Mouse (Mus musculus): ENCODE measurements around the gene Zfp991.
"Not testable (repeated sequence)": the region's sequence is repeated elsewhere in the genome, so short reads cannot be mapped to it uniquely, and the experiment has no call there.

The Zfp991 gene

GRCm38 (mm10) chr4:147131837-147132459 lies at the start of gene Zfp991:
TSS of gene Zfp991 (plus strand) at chr4:147132038.
- DNase-seq (ENCODE audit: low spot score): not testable (repeated sequence)

DNA sequence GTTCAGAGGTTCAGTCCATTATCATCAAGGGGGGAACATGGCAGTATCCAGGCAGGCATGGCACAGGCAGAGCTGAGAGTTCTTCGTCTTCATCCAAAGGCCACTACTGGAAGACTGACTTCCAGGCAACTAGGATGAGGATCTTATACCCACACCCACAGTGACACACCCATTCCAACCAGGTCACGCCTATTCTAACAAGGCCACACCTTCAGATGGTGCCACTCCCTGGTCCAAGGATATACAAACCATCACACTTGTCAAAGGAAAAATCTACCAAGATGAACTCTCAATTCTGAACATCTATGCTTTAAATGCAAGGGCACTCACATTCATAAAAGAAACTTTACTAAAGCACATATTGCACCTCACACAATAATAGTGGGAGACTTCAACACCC lies 36.2 kb upstream of the Zfp991 start:
- DNase-seq (ENCODE audit: low spot score): not testable (repeated sequence)

- not testable (repeated sequence) for DNase-seq (ENCODE audit: low spot score)
These were observed 29.9 kb upstream of the Zfp991 start for GRCm38 (mm10) chr4:147101666-147102626.

DNA sequence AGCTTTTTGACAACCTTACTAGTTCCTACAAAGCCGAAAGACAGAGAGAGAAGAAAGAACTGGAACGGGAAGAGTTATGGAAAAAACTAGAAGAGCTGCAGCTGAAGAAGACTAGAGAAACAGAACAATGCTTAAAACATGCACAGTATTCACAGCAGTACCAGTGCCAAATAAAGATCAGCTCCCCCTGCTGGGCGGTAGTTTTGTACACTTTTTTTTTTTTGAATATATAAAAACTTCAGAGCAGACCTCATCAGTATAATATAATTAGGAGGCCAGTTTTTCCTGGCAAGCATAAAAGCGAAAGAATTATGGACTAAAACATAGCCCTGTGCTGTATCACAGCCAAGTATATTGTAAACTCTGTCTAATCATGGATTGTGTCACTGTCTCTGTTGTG lies 28.0 kb upstream of the Zfp991 start:
- DNase-seq (ENCODE audit: low spot score): not testable (repeated sequence)

- not testable (repeated sequence) for DNase-seq (ENCODE audit: low spot score)
These were observed 14.0 kb upstream of the Zfp991 start for GRCm38 (mm10) chr4:147117839-147118238.

- DNase-seq (ENCODE audit: low spot score): not testable (repeated sequence)
These were observed 9.6 kb upstream of the Zfp991 start for GRCm38 (mm10) chr4:147122286-147122685.

DNA sequence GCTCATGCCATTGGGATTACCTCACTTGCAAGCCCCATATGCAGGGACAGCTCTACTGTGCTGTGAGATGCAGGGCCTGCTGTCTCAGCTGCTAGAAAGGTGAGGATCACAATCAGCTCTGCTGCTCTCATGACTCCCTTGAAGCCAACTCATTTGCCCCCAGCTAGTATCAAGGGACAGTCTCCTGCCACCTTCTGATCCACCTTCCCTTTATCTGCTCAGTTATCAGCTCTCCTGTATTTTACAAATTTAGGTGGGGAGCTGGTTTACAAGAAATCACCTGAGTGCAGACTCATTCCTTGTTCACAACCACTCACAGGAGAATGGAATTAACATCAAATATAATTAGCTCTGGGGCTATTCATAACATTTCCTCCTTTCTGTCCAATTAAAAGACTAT lies 8.0 kb upstream of the Zfp991 start:
- DNase-seq (ENCODE audit: low spot score): not testable (repeated sequence)

GRCm38 (mm10) chr4:147124400-147125306 lies 7.2 kb upstream of the Zfp991 start:
- DNase-seq (ENCODE audit: low spot score): peak; percentile 28

GRCm38 (mm10) chr4:147125326-147125725 lies 6.5 kb upstream of the Zfp991 start:
- not testable (repeated sequence) for DNase-seq (ENCODE audit: low spot score)

GRCm38 (mm10) chr4:147125870-147126269 lies 6.0 kb upstream of the Zfp991 start:
- DNase-seq (ENCODE audit: low spot score): not testable (repeated sequence)

DNA sequence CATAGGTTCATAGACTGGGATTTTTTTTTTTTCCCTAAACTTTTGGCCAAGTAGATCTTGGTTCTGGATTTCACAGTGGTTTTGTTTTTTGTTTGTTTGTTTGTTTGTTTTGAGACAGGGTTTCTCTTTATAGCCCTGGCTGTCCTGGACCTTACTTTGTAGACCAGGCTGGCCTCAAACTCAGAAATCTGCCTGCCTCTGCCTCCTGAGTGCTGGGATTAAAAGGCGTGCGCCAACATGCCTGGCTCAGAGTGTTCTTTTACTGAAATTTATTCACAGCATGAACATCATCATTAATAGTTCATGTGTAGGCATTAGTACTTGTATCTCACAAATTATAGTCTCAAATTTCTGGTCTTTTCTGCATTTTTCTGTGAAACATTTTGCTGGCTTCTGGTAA lies 5.4 kb upstream of the Zfp991 start:
- not testable (repeated sequence) for DNase-seq (ENCODE audit: low spot score)

DNA sequence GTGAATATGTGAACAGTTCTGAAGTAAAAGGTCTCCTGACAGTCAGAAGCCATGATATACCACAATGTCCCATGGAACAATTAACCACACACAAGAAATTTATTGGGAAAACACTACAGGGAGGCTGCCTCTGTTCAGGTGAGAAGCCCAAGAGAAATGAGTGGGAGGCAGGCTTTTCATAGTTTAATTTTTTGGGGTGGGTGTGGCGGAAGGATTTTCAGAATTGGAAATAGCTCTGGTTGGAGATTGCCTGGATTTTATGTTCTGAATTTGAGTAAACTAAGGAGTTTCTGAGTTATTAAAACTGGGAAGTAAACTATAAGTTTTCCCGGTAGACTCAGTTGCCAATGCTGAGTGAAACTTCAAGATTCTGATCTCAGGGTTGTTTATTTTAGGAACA lies 4.7 kb upstream of the Zfp991 start:
- DNase-seq (ENCODE audit: low spot score): not testable (repeated sequence)

GRCm38 (mm10) chr4:147128152-147128551 lies 3.7 kb upstream of the Zfp991 start:
- not testable (repeated sequence) for DNase-seq (ENCODE audit: low spot score)

GRCm38 (mm10) chr4:147133596-147133995 lies 1.8 kb downstream of the Zfp991 start:
- not testable (repeated sequence) for DNase-seq (ENCODE audit: low spot score)

DNA sequence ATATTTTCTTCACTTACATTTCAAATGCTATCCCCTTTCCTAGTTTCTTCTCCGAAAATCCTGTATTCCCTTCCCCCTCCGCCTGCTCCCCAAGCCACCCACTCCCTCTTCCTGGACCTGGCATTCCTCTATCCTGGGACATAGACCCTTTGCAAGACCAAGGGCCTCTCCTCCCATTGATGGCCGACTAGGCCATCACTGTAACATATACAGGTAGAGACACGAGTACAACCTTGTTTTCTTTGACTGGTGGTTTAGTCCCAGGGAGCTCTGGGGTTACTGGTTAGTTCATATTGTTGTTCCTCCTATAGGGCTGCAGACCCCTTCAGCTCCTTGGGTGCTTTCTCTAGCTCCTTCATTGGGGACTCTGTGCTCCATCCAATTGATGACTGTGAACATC lies 9.9 kb downstream of the Zfp991 start:
- not testable (repeated sequence) for DNase-seq (ENCODE audit: low spot score)

- DNase-seq (ENCODE audit: low spot score): not testable (repeated sequence)
These were observed 33.4 kb downstream of the Zfp991 start for GRCm38 (mm10) chr4:147165282-147165681.

DNA sequence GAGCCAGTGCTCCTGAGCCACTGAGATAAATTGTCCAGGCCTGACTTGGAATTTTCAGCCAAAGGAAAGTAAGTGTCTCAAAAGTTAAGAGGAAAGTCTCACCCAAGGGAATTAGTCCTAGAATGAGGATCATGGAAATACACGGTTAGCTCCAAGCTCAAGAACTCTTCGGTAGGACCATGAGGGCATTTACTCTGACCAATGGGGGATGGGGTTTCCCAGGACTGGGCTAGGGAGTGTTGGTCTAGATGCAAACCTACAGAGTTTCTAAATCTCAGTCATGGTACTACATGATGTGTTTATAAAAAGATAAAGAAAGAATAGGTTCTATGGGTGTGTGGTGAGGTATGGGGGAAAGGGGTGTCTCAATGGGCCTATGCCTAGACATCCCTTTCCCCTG lies 38.7 kb downstream of the Zfp991 start:
- not testable (repeated sequence) for DNase-seq (ENCODE audit: low spot score)

- not testable (repeated sequence) for DNase-seq (ENCODE audit: low spot score)
These were observed 39.7 kb downstream of the Zfp991 start for GRCm38 (mm10) chr4:147171557-147171956.

- not testable (repeated sequence) for DNase-seq (ENCODE audit: low spot score)
These were observed 44.5 kb downstream of the Zfp991 start for GRCm38 (mm10) chr4:147176279-147176880.

DNA sequence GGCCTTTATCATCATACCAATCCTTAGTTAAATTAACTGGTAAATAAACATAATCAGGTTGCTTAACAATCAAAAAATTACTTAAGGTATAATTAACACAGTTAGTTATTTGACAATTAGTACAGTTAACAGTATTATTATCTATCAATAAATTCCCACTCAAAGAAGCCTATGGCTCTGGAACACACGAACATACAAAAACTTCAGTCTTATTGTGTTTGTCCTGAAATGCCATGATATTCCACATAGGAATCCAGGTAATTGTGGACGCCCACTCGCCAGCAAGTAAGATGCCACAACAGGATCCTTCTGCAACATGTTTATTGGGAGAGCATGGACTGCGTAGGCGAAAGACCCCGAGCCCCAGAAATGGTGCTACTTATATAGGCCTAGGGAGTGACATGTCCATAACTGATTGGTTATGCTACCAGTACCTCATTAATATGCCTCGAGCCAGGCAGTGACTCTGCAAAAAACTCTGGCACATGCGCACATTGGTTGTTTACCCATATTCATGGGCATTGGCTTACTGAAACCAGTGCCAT lies 49.4 kb downstream of the Zfp991 start:
- DNase-seq (ENCODE audit: low spot score): peak; percentile 3
